7 mouse cellular contexts compared by ENCODE assay signal in the genomic region with DNA sequence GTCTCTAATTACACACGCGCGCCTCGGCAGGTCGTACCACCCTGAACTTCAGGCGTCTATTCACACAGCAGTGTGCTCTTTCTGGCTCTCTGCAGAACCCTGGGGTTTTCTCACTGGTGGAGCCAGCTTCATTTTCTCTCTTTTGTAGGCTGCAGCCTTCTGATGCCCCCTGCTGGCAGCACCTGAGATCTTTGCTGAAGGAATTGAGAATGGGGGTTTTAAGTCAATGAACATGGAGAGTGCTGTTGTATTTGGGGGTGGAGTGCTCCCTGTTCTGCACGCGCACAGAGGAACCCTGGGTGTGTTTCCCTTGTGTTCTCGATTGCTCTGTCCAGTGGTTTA. TPM values are rescaled to one million over a fixed set of nuclear protein-coding genes. Genes with fewer than 3 reads are reported as not detected.
A peak's percentile ranks its signal among the peaks of the same experiment; 100 is the strongest.
DNase-seq lines count a peak whose midpoint lies in the region; ATAC-seq lines count a peak whose summit lies in the region.

No protein-coding gene starts in this region.

- no peak overlapping the region for H3K27ac ChIP-seq in limb, embryonic 11.5 days (replicated peaks; ENCODE audit: low read depth, low read length)
- H3K27ac ChIP-seq in midbrain, embryonic 16.5 days (ENCODE audit: low read length) = no peak overlapping the region

- no peaks in the 10 kb centered on the region for H3K4me1 ChIP-seq in limb, embryonic 11.5 days (ENCODE audit: control insufficient read depth, insufficient read depth, low read length)
- peaks cover 5% of the 10 kb centered on the region; the same call in 1 of the 2 replicates for H3K4me1 ChIP-seq in midbrain, embryonic 16.5 days (ENCODE audit: control insufficient read depth, insufficient read depth, low read length)

- peak; percentile 57; the same call in 1 of the 2 replicates for ATAC-seq in limb, embryonic 11.5 days (ENCODE audit: insufficient number of reproducible peaks, low FRiP score, low TSS enrichment, low read depth)
- peak; percentile 73; the same call in 1 of the 2 replicates for ATAC-seq in midbrain, embryonic 16.5 days

- peak; percentile 85 for DNase-seq in adrenal gland, postnatal 10 days
- peak; percentile 88 for DNase-seq in embryo, embryonic 11 days
- peak; percentile 87 for DNase-seq in heart, adult 11 months
- peak; percentile 75 for DNase-seq in kidney, adult 18-20 months
- peak; percentile 90 for DNase-seq in limb, embryonic 11.5 days (ENCODE audit: low spot score)
- DNase-seq in spleen, postnatal 14 days (ENCODE audit: low spot score in 2 of 2) = peak; percentile 49 to 71

- H3K36me3 ChIP-seq in limb, embryonic 11.5 days (ENCODE audit: control insufficient read depth, insufficient read depth, low read length) = no peaks in the 10 kb centered on the region
- no peaks in the 10 kb centered on the region for H3K36me3 ChIP-seq in midbrain, embryonic 16.5 days (ENCODE audit: control insufficient read depth, insufficient read depth, low read length)

- WGBS in limb, embryonic 11.5 days = 5% methylated on average over 9 of the region's 9 CpGs
- WGBS in midbrain, embryonic 16.5 days = 2% methylated on average over 9 of the region's 9 CpGs

- no peaks in the 10 kb centered on the region for H3K9me3 ChIP-seq in limb, embryonic 11.5 days (ENCODE audit: control insufficient read depth, low read length)
- no peaks in the 10 kb centered on the region for H3K9me3 ChIP-seq in midbrain, embryonic 16.5 days (replicated peaks; ENCODE audit: control insufficient read depth, low read length, poor library complexity, severe bottlenecking)

- no peak overlapping the region for H3K4me2 ChIP-seq in limb, embryonic 11.5 days (ENCODE audit: low read depth, severe bottlenecking)
- H3K4me2 ChIP-seq in midbrain, embryonic 16.5 days (ENCODE audit: low read length) = peak overlapping the region; percentile 42

- H3K27me3 ChIP-seq in limb, embryonic 11.5 days (ENCODE audit: control insufficient read depth, insufficient read depth, low read length) = no peaks in the 10 kb centered on the region
- H3K27me3 ChIP-seq in midbrain, embryonic 16.5 days (ENCODE audit: control insufficient read depth, insufficient read depth, low read depth, low read length) = no peaks in the 10 kb centered on the region

- H3K4me3 ChIP-seq in limb, embryonic 11.5 days (ENCODE audit: low read depth, low read length) = no peak overlapping the region
- H3K4me3 ChIP-seq in midbrain, embryonic 16.5 days (ENCODE audit: low read depth, low read length) = no peak overlapping the region; the same call in 1 of the 2 replicates

- H3K9ac ChIP-seq in limb, embryonic 11.5 days (ENCODE audit: low read length) = 0 out of 2 replicates have a peak overlapping the region, but pooled peaks have one; percentile 5
- H3K9ac ChIP-seq in midbrain, embryonic 16.5 days (ENCODE audit: low read depth, low read length) = peak overlapping the region; percentile 22; the same call in 1 of the 2 replicates

RNA-seq across cellular contexts. Expression of gene Slc28a3, which starts 21.2 kb away (rescaled TPM):
- not detected for total RNA-seq in adrenal gland, postnatal 10 days (2021)
- 0.03 TPM in 1 of 2 replicates, not detected in the other for polyA plus RNA-seq in limb, embryonic 11.5 days (2014; fragmentation: Nextera tagmentation; extraction: Ambion mirVana)
- polyA plus RNA-seq in midbrain, embryonic 16.5 days (2015; fragmentation: Nextera tagmentation; extraction: Ambion mirVana) = not detected in 2 replicates
